Mouse (Mus musculus): ENCODE results near the gene Rcor2.

The Rcor2 gene

GRCm38 (mm10) chr19:7294098-7294876 lies 27.2 kb downstream of the Rcor2 start:
- no peak for DNase-seq

GRCm38 (mm10) chr19:7295071-7295658 lies 28.0 kb downstream of the Rcor2 start:
- no peak for DNase-seq

GRCm38 (mm10) chr19:7295959-7296358 lies 28.8 kb downstream of the Rcor2 start:
- DNase-seq: no peak

- no peak for DNase-seq
These were observed 31.9 kb downstream of the Rcor2 start for GRCm38 (mm10) chr19:7299052-7299451.

- no peak for DNase-seq
These were observed 33.0 kb downstream of the Rcor2 start for GRCm38 (mm10) chr19:7300078-7300477.

- peak in 1 of 2 experiments; percentile 59 for DNase-seq
These were observed 34.7 kb downstream of the Rcor2 start for GRCm38 (mm10) chr19:7301647-7302492.

GRCm38 (mm10) chr19:7302493-7302797 lies 35.3 kb downstream of the Rcor2 start:
- DNase-seq: no peak

GRCm38 (mm10) chr19:7303796-7304195 lies 36.7 kb downstream of the Rcor2 start:
- peak in 1 of 2 experiments; percentile 58 for DNase-seq

GRCm38 (mm10) chr19:7304801-7305200 lies 37.7 kb downstream of the Rcor2 start:
- no peak for DNase-seq

- no peak for DNase-seq
These were observed 38.5 kb downstream of the Rcor2 start for GRCm38 (mm10) chr19:7305380-7306310.

GRCm38 (mm10) chr19:7306968-7307367 lies 39.8 kb downstream of the Rcor2 start:
- peak; percentile 32 to 36 for DNase-seq

GRCm38 (mm10) chr19:7307995-7308770 lies 41.1 kb downstream of the Rcor2 start:
- DNase-seq: peak; percentile 43 to 60

- peak; percentile 55 to 58 for DNase-seq
These were observed 42.7 kb downstream of the Rcor2 start for GRCm38 (mm10) chr19:7309738-7310330.

- DNase-seq: peak; percentile 69 to 75
These were observed 43.6 kb downstream of the Rcor2 start for GRCm38 (mm10) chr19:7310704-7311103.

GRCm38 (mm10) chr19:7311306-7311705 lies 44.2 kb downstream of the Rcor2 start:
- DNase-seq: peak; percentile 78 to 80

GRCm38 (mm10) chr19:7313660-7314059 lies 46.5 kb downstream of the Rcor2 start:
- DNase-seq: no peak

- peak; percentile 56 to 74 for DNase-seq
These were observed 48.0 kb downstream of the Rcor2 start for GRCm38 (mm10) chr19:7314976-7315586.

- DNase-seq: no peak
These were observed 48.5 kb downstream of the Rcor2 start for GRCm38 (mm10) chr19:7315587-7315984.

- no peak for DNase-seq
These were observed 49.7 kb downstream of the Rcor2 start for GRCm38 (mm10) chr19:7316822-7317221.

GRCm38 (mm10) chr19:7317716-7318115 lies 50.6 kb downstream of the Rcor2 start:
- no peak for DNase-seq

GRCm38 (mm10) chr19:7320181-7320580 lies 53.1 kb downstream of the Rcor2 start:
- DNase-seq: no peak

Measured in cerebellum, postnatal 25 days (tissue).